Mouse (Mus musculus) forebrain, embryonic 14.5 days (tissue): Measurements from ENCODE around the gene Kmt2b. TPM values are rescaled to one million over a fixed set of nuclear protein-coding genes. Genes with fewer than 3 reads are reported as not detected.

Source experiments
- ATAC-seq: fragments of 200-750 bp; cut with Nextera tagmentation; 2 replicates; pipeline ENCODE4 v1.8.0; 2017; ENCODE audit warnings: mild to moderate bottlenecking, moderate library complexity
- DNase-seq: peaks from one replicate; pipeline ENCODE4 v3.0.0-alpha.2; 2015; ENCODE audit warnings: low spot score
- H3K27ac ChIP-seq: fragments of 300-500 bp; sonication (generic); 2 replicates; pipeline ENCODE4 v1.5.1; 2014; ENCODE audit warnings: low read depth, mild to moderate bottlenecking, control low read depth, low read length, moderate library complexity
- H3K27me3 ChIP-seq: fragments of 300-500 bp; sonication (generic); replicated peaks from 2 replicates; pipeline ENCODE4 v1.6.1; 2014; ENCODE audit warnings: low read length, control low read depth, mixed read lengths; ENCODE audit not compliant: control insufficient read depth, insufficient read depth
- H3K36me3 ChIP-seq: fragments of 300-500 bp; sonication (generic); 2 replicates; pipeline ENCODE4 v1.6.1; 2014; ENCODE audit warnings: low read length, control low read depth; ENCODE audit not compliant: control insufficient read depth, insufficient read depth
- H3K4me1 ChIP-seq: fragments of 300-500 bp; sonication (generic); 2 replicates; pipeline ENCODE4 v1.6.1; 2014; ENCODE audit warnings: antibody characterized with exemption, low read length, control low read depth; ENCODE audit not compliant: control insufficient read depth, insufficient read depth
- H3K4me2 ChIP-seq: fragments of 300-500 bp; sonication (generic); 2 replicates; pipeline ENCODE4 v1.6.1; 2014; ENCODE audit warnings: mild to moderate bottlenecking, control low read depth, low read length
- H3K4me3 ChIP-seq: fragments of 300-500 bp; sonication (generic); 2 replicates; pipeline ENCODE4 v1.5.1; 2014; ENCODE audit warnings: low read depth, low read length, control low read depth
- H3K9ac ChIP-seq: fragments of 300-500 bp; sonication (generic); 2 replicates; pipeline ENCODE4 v1.6.1; 2014; ENCODE audit warnings: mild to moderate bottlenecking, low read length, control low read depth, moderate library complexity
- H3K9me3 ChIP-seq: fragments of 300-500 bp; sonication (generic); replicated peaks from 2 replicates; pipeline ENCODE4 v1.6.1; 2016; ENCODE audit warnings: low read length, control low read depth, mixed read lengths; ENCODE audit not compliant: control insufficient read depth
- WGBS: fragments of 180-500 bp; shearing (Covaris S2); extraction: QIAGEN DNeasy Blood & Tissue Kit; methylation state at CpG from one replicate; pipeline ENCODE4 v1.1.7; 2014; 5-methylcytosine and 5-hydroxymethylcytosine counted together
- polyA plus RNA-seq: library from polyadenylated mRNA; unstranded; fragments of >200 nt; fragmentation: Nextera tagmentation; extraction: Ambion mirVana; gene quantifications from 2 replicates; pipeline ENCODE4 v1.2.1, GENCODE M21; 2014

Kmt2b gene
- polyA plus RNA-seq, 1 experiment from 2014 or later: 8.7 TPM

DNA sequence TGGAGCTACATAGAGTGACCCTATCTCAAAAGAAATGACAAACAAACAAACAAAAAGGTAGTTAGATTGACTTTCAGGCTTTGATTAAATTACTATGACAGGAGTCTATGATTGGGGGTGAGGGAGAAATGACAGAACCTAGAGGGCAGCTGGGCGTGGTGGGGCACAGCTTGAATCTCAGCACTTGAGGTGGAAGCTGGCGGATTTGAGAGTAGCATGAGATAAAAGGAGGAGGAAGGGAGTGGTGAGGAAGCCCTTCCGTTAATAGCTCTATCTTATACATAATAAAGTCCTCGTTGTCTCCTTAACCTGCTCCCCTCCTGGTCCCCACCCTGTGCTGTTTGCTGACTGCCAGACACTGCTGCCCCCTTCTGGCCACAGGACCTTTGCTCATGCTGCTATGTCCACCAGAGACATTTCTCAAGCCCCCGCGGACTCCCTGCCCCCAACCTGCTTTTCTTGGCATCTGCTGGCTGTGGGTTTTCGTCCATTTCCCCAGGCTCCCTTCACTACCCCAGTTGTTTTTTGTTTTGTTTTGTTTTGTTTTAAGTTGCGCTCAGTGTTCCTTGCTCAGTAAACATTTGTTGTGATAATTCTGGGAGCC is 19.3 kb upstream of the Kmt2b start:
- WGBS: 31% methylated on average over 8 of the region's 8 CpGs

DNA sequence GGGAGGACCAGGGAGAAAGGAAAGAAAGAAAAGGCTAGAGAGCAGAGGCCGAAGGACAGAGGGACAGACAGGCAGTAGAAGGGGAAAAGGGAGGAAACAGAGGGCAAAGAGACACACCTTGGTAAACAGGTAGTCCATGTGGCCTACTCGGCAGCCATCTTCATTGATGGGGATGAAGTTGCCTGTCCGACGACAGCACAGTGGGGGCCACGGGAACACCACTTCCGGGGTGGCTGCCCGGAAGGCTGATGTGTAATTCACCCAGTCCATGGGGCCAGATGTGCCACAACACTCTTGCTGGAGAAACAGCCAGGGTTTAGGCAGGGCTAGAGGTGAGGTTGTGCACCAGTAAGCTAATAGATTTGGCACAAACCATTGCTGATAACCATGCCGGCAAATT is 16.4 kb upstream of the Kmt2b start:
- Histone ChIP-seq H3K27ac (no peak overlapping the region), H3K9me3 (no peaks in the 10 kb centered on the region), H3K4me3 (no peak overlapping the region), H3K36me3 (no peaks in the 10 kb centered on the region), H3K4me2 (no peak overlapping the region), H3K9ac (no peak overlapping the region), H3K27me3 (no peaks in the 10 kb centered on the region), H3K4me1 (no peaks in the 10 kb centered on the region)
- 87% methylated on average over 8 of the region's 8 CpGs for WGBS
- ATAC-seq (no peak), DNase-seq (no peak)

More for the DNA sequence above, 19.3 kb upstream of the Kmt2b start:
- no peak overlapping the region for H3K4me2 ChIP-seq
- DNase-seq (peak; percentile 54), ATAC-seq (peak; percentile 42; the same call in 1 of the 2 replicates)
- H3K4me3 ChIP-seq: no peak overlapping the region
- H3K27me3 ChIP-seq: no peaks in the 10 kb centered on the region
- H3K27ac ChIP-seq: no peak overlapping the region
- H3K9me3 ChIP-seq: no peaks in the 10 kb centered on the region
- no peaks in the 10 kb centered on the region for H3K4me1 ChIP-seq
- no peaks in the 10 kb centered on the region for H3K36me3 ChIP-seq
- H3K9ac ChIP-seq: no peak overlapping the region; the same call in 1 of the 2 replicates

DNA sequence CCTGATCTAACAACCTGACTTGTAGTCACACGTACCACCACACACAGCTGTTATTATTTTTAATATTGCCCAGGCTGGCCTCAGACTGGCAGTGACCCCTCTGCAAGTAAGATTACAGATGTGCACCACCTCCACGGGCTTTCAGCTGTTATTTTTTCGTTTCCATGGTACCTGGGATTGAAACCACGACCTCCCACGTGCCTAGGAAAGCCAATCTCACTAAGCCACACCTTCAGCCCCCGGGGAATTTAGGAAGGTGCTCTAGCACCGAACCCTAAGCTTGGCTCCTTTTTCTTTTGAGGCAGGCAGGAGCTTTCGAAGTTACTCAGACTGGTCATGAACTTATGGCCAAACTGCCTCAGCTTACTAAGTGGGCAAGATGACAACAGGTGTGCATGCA is 15.9 kb upstream of the Kmt2b start:
- WGBS: 58% methylated on average over 8 of the region's 8 CpGs
- H3K4me3 ChIP-seq: no peak overlapping the region
- H3K9me3 ChIP-seq: no peaks in the 10 kb centered on the region
- H3K36me3 ChIP-seq: no peaks in the 10 kb centered on the region
- DNase-seq (no peak), ATAC-seq (no peak)
- H3K4me1 ChIP-seq: no peaks in the 10 kb centered on the region
- H3K27ac ChIP-seq: no peak overlapping the region
- no peak overlapping the region for H3K9ac ChIP-seq
- no peak overlapping the region for H3K4me2 ChIP-seq
- no peaks in the 10 kb centered on the region for H3K27me3 ChIP-seq

DNA sequence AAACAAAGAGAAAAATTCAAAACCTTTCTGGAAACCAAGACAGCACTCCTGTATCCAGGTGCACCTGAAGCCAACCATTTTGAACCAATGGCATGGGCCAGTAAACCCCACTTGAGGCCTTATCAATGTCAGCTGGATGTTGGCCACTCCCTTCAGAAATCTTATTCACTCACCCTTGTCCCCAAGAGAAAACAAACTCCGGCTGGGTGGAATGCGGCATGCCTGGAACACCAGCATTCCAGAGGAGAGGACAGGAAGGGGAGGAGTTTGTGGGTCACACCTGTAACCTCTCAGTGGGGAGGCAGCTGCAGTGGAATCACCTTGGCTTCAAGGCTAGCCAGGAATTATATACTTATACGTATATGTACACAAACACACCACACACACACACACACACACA is 14.1 kb upstream of the Kmt2b start:
- DNase-seq: no peak

DNA sequence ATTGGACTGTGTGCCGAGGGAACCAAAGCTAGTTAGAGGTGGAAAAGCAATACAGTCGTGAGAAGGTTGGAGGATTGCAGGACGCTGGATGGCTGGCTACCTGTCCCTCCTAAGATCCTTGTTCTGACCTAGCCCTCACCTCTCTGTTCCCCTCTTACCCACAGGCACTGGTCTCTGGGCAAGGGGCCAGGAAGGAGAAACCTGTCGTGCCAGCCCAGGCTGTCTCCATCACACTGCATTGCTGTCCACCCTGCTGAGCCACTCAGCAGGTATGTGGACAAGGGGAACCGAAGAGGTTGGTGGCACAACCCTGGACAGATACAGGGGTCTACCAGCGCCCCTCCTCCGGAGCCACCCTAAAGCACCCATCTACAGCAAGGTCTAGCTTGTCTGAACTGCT is 12.1 kb upstream of the Kmt2b start:
- WGBS: 63% methylated on average over 7 of the region's 7 CpGs
- no peak for DNase-seq
- Histone ChIP-seq H3K9ac (peak overlapping the region; percentile 30; the same call in 1 of the 2 replicates), H3K36me3 (no peaks in the 10 kb centered on the region), H3K9me3 (no peaks in the 10 kb centered on the region), H3K27me3 (no peaks in the 10 kb centered on the region), H3K4me1 (no peaks in the 10 kb centered on the region), H3K27ac (peak overlapping the region; percentile 49; the same call in 1 of the 2 replicates), H3K4me3 (no peak overlapping the region), H3K4me2 (no peak overlapping the region)
- no peak for ATAC-seq

More for the DNA sequence above, 14.1 kb upstream of the Kmt2b start:
- no peak overlapping the region for H3K9ac ChIP-seq
- no peaks in the 10 kb centered on the region for H3K27me3 ChIP-seq
- H3K4me3 ChIP-seq: no peak overlapping the region
- H3K4me1 ChIP-seq: no peaks in the 10 kb centered on the region
- no peak overlapping the region for H3K4me2 ChIP-seq
- 64% methylated on average over 3 of the region's 3 CpGs for WGBS
- H3K27ac ChIP-seq: no peak overlapping the region
- no peak for ATAC-seq
- H3K9me3 ChIP-seq: no peaks in the 10 kb centered on the region
- H3K36me3 ChIP-seq: no peaks in the 10 kb centered on the region

DNA sequence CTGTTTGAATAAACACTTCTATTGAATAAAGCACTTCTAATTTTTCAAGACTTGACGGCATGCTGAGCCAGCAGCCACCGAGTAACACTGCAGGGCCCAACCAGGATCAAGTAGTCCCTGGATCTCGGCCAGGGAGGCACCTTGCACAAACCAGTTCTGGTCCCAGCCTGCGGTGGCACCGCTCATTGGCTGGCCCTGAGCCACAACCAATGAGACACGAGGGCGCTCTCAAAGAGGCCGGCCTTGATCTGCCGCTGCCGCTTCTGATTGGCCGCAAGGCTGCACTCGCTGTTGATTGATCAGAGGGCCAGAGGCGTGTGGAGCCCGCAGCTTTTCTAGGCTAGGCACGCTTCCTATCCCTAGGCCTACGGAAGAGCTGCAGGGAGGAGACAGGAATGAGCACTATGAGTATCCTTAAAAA is 11.4 kb upstream of the Kmt2b start:
- Histone ChIP-seq H3K27ac (peak overlapping the region; percentile 49; the same call in 1 of the 2 replicates), H3K36me3 (no peaks in the 10 kb centered on the region), H3K9ac (peak overlapping the region; percentile 30; the same call in 1 of the 2 replicates), H3K4me1 (no peaks in the 10 kb centered on the region), H3K9me3 (no peaks in the 10 kb centered on the region), H3K4me2 (peak overlapping the region; percentile 42), H3K27me3 (no peaks in the 10 kb centered on the region), H3K4me3 (peak overlapping the region; percentile 13; the same call in 1 of the 2 replicates)
- WGBS: under 1% methylated on average over 16 of the region's 16 CpGs
- DNase-seq (peak; percentile 99), ATAC-seq (peak; percentile 98)

- Histone ChIP-seq H3K9ac (no peak within 1 kb of the TSS), H3K4me1 (no peaks in the 10 kb centered on the region), H3K36me3 (no peaks in the 10 kb centered on the region), H3K4me3 (peak within 1 kb of the TSS; percentile 13; the same call in 1 of the 2 replicates), H3K27me3 (no peaks in the 10 kb centered on the region), H3K27ac (no peak within 1 kb of the TSS; the same call in 1 of the 2 replicates), H3K4me2 (peak within 1 kb of the TSS; percentile 42), H3K9me3 (no peaks in the 10 kb centered on the region)
- whole genome bisulfite sequencing: 91% methylated on average over 12 of the region's 12 CpGs
- ATAC-seq (no peak), DNase-seq (no peak)
Measured at GRCm38 (mm10) chr7:30598786-30599185, 10.3 kb upstream of the Kmt2b start, which contains the start of gene Zbtb32. TSS of gene Zbtb32 (minus strand) at chr7:30598909.

DNA sequence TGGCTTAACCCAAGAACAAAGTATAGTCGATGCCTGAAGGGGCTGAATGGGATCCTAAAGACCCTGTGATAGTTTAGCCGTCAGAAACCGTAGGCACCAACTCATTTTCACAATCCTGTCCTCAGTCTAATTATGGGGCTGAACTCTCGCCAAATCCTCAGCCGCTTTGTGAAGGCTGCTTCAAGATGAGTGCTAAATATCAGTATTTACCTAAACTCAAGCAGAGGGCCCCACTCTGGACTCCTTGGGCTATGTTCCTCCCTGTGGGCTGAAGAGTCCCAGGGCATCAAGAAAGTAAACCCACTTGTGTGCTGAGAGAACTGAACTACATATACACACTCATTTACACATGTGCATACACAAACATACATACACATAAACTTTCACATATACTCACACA is 8.3 kb upstream of the Kmt2b start:
- 41% methylated on average over 5 of the region's 5 CpGs for WGBS
- H3K9me3 ChIP-seq: no peaks in the 10 kb centered on the region
- ATAC-seq (no peak), DNase-seq (no peak)
- no peak overlapping the region for H3K4me2 ChIP-seq
- H3K27ac ChIP-seq: no peak overlapping the region
- H3K9ac ChIP-seq: no peak overlapping the region
- H3K36me3 ChIP-seq: no peaks in the 10 kb centered on the region
- H3K4me1 ChIP-seq: no peaks in the 10 kb centered on the region
- H3K4me3 ChIP-seq: no peak overlapping the region
- no peaks in the 10 kb centered on the region for H3K27me3 ChIP-seq

DNA sequence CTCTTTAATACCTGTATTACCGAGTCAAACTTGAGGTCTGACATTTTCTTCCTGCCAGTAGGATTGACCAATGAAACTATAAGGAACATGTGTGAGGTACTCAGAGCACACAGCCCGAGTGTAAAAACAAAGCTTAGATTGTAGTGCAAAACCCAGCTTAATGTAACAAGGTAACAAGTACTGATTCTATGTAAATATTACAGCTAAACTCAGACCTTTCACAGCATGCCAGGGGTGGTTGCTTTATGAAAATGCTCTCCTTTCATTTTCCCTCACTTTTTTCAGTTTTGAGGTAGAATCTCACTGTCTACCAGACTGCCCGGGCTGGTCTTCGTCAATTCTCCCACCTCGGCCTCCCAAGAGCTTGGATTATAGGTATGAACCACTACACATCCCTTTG is 7.6 kb upstream of the Kmt2b start:
- Histone ChIP-seq H3K36me3 (no peaks in the 10 kb centered on the region), H3K4me2 (no peak overlapping the region), H3K27me3 (no peaks in the 10 kb centered on the region), H3K9ac (no peak overlapping the region), H3K4me1 (no peaks in the 10 kb centered on the region), H3K4me3 (no peak overlapping the region), H3K27ac (no peak overlapping the region), H3K9me3 (no peaks in the 10 kb centered on the region)
- no peak for DNase-seq
- no peak for ATAC-seq
- 82% methylated on average over 5 of the region's 5 CpGs for WGBS
